Mouse (Mus musculus): ENCODE data around the gene Sytl2.

GRCm38 (mm10) chr7:90258701-90259100 lies 43.4 kb upstream of the Sytl2 start:
- TF ChIP-seq POLR2A (IDR thresholded peaks at IDR 0.05; ENCODE audit: borderline replicate concordance, extremely low read depth, insufficient read depth, insufficient read length, poor library complexity, severe bottlenecking) (no peak), CTCF (IDR thresholded peaks at IDR 0.05; ENCODE audit: borderline replicate concordance, extremely low read depth, insufficient read depth, insufficient read length) (no peak)
